Mouse (Mus musculus) forebrain, embryonic 10.5 days (tissue): ENCODE data around the gene Slc25a45. TPM values are rescaled to one million over a fixed set of nuclear protein-coding genes. Genes with fewer than 3 reads are reported as not detected.

ENCODE experiments used
- DNase-seq: peaks from one replicate; pipeline ENCODE4 v3.0.0-alpha.2; 2017; ENCODE audit warnings: low spot score; ENCODE audit errors: extremely low spot score
- H3K27ac ChIP-seq: fragments of 300-500 bp; sonication (generic); 2 replicates; pipeline ENCODE4 v1.5.1; 2016; ENCODE audit warnings: mild to moderate bottlenecking
- H3K27me3 ChIP-seq: fragments of 300-500 bp; sonication (generic); 2 replicates; pipeline ENCODE4 v1.6.1; 2016; ENCODE audit warnings: mild to moderate bottlenecking; ENCODE audit not compliant: poor library complexity, severe bottlenecking
- H3K36me3 ChIP-seq: fragments of 300-500 bp; sonication (generic); replicated peaks from 2 replicates; pipeline ENCODE4 v1.6.1; 2016; ENCODE audit warnings: mild to moderate bottlenecking, moderate library complexity
- H3K4me1 ChIP-seq: fragments of 300-500 bp; sonication (generic); 2 replicates; pipeline ENCODE4 v1.6.1; 2016
- H3K4me3 ChIP-seq: fragments of 300-500 bp; sonication (generic); 2 replicates; pipeline ENCODE4 v1.5.1; 2016; ENCODE audit warnings: mild to moderate bottlenecking, moderate library complexity
- H3K9me3 ChIP-seq: fragments of 300-500 bp; sonication (generic); 2 replicates; pipeline ENCODE4 v1.6.1; 2016; ENCODE audit warnings: mild to moderate bottlenecking, moderate library complexity
- WGBS: fragments of 180-500 bp; shearing (Covaris S2); methylation state at CpG from one replicate; pipeline ENCODE4 v1.1.7; 2016; 5-methylcytosine and 5-hydroxymethylcytosine counted together
- polyA plus RNA-seq: library from polyadenylated mRNA; unstranded; fragments of >200 nt; fragmentation: Nextera tagmentation; extraction: Ambion mirVana; gene quantifications from 2 replicates; pipeline ENCODE4 v1.2.1, GENCODE M21; 2016

Gene Slc25a45
- polyA plus RNA-seq, 1 experiment from 2014 or later: 1.5 TPM

- H3K4me3 ChIP-seq: peak overlapping the region; percentile 21; the same call in 1 of the 2 replicates
- H3K9me3 ChIP-seq: no peaks in the 10 kb centered on the region
- 71% methylated on average over 9 of the region's 9 CpGs for WGBS
- H3K36me3 ChIP-seq: no peaks in the 10 kb centered on the region
- no peak for DNase-seq
- H3K27ac ChIP-seq: peak overlapping the region; percentile 91
- H3K27me3 ChIP-seq: no peaks in the 10 kb centered on the region
- H3K4me1 ChIP-seq: peaks cover 86% of the 10 kb centered on the region
These were observed 34.5 kb upstream of the Slc25a45 start for GRCm38 (mm10) chr19:5842785-5843730.

DNA sequence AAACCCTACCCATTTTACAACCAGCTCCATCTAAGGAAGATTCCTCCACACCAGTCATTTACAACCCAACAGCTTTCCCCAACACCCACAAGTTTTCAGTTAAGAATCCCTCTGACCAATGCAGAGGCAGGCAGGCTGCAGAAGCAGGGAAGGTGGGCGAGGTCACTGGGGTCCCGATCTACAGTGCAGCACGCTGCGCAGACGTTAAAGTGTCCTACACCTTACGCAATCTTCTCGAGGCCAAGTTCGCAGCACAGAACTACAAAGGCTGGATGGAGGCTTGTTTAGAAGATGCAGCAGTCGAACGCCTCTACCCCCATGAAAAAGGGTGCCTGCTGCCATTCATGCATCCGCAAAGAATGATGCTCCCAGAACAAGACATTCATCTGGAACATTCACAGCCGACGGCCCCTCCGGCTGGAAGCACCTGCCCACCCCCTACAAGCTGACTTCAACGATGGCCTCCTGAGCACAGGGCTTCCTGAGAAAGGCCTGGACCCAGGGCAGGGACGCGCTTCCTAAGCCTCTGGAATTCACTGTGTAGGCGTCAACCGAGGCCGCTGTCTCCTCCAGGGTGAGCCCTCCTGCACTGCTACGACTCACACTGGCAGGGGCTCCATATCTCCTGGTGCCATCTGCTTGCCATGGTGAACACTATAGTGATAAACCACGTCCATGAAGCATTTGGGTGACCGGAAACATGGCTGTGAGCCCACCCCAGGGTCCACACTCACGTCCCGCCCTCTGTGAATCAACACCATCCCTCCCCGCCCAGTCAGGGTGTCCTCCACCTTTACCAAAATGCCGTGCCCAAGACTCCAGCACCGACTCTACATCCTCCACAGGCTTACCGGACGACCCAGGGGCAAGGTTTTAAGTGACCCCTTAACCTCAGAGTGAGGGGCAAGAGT is 33.6 kb upstream of the Slc25a45 start:
- no peaks in the 10 kb centered on the region for H3K9me3 ChIP-seq
- 90% methylated on average over 30 of the region's 30 CpGs for WGBS
- H3K4me1 ChIP-seq: peaks cover 88% of the 10 kb centered on the region
- H3K4me3 ChIP-seq: peak overlapping the region; percentile 48
- no peaks in the 10 kb centered on the region for H3K36me3 ChIP-seq
- peak overlapping the region; percentile 91 for H3K27ac ChIP-seq
- DNase-seq: no peak
- H3K27me3 ChIP-seq: no peaks in the 10 kb centered on the region

- H3K4me1 ChIP-seq: peaks cover 96% of the 10 kb centered on the region
- no peaks in the 10 kb centered on the region for H3K9me3 ChIP-seq
- H3K36me3 ChIP-seq: no peaks in the 10 kb centered on the region
- peak overlapping the region; percentile 48 for H3K4me3 ChIP-seq
- H3K27me3 ChIP-seq: no peaks in the 10 kb centered on the region
- DNase-seq: no peak
- peak overlapping the region; percentile 91 for H3K27ac ChIP-seq
- WGBS: 85% methylated on average over 12 of the region's 12 CpGs
These were observed 32.7 kb upstream of the Slc25a45 start for GRCm38 (mm10) chr19:5844831-5845318.

- H3K27me3 ChIP-seq: no peaks in the 10 kb centered on the region
- no peaks in the 10 kb centered on the region for H3K36me3 ChIP-seq
- H3K4me3 ChIP-seq: peak overlapping the region; percentile 48
- H3K4me1 ChIP-seq: peaks cover 100% of the 10 kb centered on the region
- peak; percentile 96 for DNase-seq
- no peaks in the 10 kb centered on the region for H3K9me3 ChIP-seq
- 7% methylated on average over 45 of the region's 45 CpGs for WGBS
- H3K27ac ChIP-seq: peak overlapping the region; percentile 91
These were observed 32.1 kb upstream of the Slc25a45 start for GRCm38 (mm10) chr19:5845319-5846135.

- Histone ChIP-seq H3K27ac (peak overlapping the region; percentile 91), H3K4me1 (peaks cover 95% of the 10 kb centered on the region), H3K36me3 (peaks cover 5% of the 10 kb centered on the region; the same call in 1 of the 2 replicates), H3K9me3 (no peaks in the 10 kb centered on the region), H3K4me3 (peak overlapping the region; percentile 48), H3K27me3 (no peaks in the 10 kb centered on the region)
- 4% methylated on average over 7 of the region's 7 CpGs for WGBS
- no peak for DNase-seq
These were observed 31.5 kb upstream of the Slc25a45 start for GRCm38 (mm10) chr19:5846154-5846553.

DNA sequence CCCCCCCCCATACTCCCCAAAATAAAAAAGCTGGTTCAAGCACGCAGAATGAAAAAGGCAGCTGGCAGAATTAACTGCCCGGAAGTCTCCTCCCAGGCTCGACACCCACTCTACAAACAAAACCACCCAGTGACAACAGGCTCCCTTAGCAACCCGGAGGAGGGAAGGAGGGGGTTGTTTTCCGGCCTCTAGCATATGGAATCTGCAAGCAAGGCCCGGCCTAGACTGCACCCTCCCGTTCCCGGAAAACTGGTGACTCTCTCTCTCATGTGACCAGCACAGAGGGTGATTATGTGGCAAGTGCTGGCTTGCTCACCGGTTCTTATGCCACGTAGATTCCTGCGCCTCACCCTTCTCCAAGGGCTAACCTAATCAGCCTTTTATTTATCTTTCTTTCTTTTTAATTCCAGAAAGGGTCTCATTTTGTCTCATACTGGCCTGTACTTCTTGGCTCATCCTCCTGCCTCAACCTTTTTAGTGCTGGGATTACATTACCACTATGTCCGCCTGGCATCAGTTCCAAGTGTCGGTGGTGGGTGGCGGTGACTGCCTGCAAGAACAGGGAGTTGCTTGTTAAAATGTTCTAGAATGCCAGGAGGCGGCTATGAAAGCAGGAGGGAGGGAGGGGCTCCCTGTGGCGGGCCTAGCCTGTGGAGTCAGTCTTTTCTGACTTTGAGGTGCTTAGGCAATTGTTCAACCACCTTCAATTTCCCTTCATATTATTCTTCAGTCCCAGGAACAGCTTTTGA is 30.9 kb upstream of the Slc25a45 start:
- H3K9me3 ChIP-seq: no peaks in the 10 kb centered on the region
- H3K4me3 ChIP-seq: peak overlapping the region; percentile 48
- 4% methylated on average over 16 of the region's 16 CpGs for WGBS
- peaks cover 10% of the 10 kb centered on the region for H3K36me3 ChIP-seq
- peak; percentile 87 for DNase-seq
- H3K27ac ChIP-seq: peak overlapping the region; percentile 91
- peaks cover 95% of the 10 kb centered on the region for H3K4me1 ChIP-seq
- no peaks in the 10 kb centered on the region for H3K27me3 ChIP-seq

- Histone ChIP-seq H3K27ac (peak overlapping the region; percentile 91), H3K36me3 (peaks cover 16% of the 10 kb centered on the region), H3K4me1 (peaks cover 94% of the 10 kb centered on the region), H3K9me3 (no peaks in the 10 kb centered on the region), H3K4me3 (peak overlapping the region; percentile 48), H3K27me3 (no peaks in the 10 kb centered on the region)
- DNase-seq: no peak
- 36% methylated on average over 4 of the region's 4 CpGs for WGBS
These were observed 30.3 kb upstream of the Slc25a45 start for GRCm38 (mm10) chr19:5847306-5847796.

- DNase-seq: no peak
- Histone ChIP-seq H3K27me3 (no peaks in the 10 kb centered on the region), H3K4me3 (peak overlapping the region; percentile 48), H3K27ac (peak overlapping the region; percentile 91), H3K4me1 (peaks cover 85% of the 10 kb centered on the region), H3K36me3 (peaks cover 25% of the 10 kb centered on the region), H3K9me3 (no peaks in the 10 kb centered on the region)
- 69% methylated on average over 14 of the region's 14 CpGs for WGBS
These were observed 29.4 kb upstream of the Slc25a45 start for GRCm38 (mm10) chr19:5848032-5848825.

DNA sequence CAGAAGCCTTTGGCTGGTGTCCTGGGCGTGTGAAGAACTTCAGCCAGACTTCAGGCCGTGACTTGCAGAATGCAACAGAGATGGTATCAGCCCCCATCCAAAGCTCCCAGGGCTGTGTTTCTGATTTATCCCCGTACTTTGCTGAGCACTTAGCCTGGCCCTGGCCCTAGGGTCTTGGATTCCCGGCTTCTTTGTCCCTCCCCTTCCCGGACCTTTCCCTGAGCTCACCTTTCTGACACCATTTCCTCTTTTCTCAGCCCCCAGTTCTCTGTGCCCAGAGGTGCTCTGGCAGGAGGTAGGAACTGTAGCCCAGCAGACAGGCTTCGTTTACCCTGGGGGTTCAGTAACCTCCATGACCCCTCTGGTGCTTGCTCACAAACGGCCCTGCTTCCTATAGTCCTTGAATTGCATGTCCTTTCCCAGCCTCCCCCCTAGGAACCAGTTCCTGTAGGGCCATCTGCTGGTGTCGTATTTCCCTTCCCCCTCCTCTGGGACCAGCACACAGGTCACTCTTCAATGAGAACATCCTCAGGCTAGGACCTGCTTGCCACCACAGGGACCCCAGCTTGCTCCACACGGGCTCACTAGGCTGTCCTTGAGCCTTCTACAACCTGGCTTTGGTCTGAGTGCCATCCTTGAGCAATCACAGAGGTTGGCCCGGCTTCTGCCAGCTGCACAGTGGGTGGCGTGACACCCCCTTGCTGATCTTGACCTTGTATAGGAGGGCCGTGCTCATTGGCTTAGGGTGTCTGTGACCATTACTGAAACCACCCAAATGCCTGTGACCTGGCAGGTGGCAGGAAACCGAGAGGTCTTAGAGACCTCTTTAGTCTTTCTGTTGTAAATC is 28.6 kb upstream of the Slc25a45 start:
- Histone ChIP-seq H3K27ac (peak overlapping the region; percentile 91), H3K4me1 (peaks cover 77% of the 10 kb centered on the region), H3K4me3 (peak overlapping the region; percentile 48), H3K36me3 (peaks cover 31% of the 10 kb centered on the region), H3K27me3 (no peaks in the 10 kb centered on the region), H3K9me3 (no peaks in the 10 kb centered on the region)
- DNase-seq: no peak
- 43% methylated on average over 13 of the region's 13 CpGs for WGBS

DNA sequence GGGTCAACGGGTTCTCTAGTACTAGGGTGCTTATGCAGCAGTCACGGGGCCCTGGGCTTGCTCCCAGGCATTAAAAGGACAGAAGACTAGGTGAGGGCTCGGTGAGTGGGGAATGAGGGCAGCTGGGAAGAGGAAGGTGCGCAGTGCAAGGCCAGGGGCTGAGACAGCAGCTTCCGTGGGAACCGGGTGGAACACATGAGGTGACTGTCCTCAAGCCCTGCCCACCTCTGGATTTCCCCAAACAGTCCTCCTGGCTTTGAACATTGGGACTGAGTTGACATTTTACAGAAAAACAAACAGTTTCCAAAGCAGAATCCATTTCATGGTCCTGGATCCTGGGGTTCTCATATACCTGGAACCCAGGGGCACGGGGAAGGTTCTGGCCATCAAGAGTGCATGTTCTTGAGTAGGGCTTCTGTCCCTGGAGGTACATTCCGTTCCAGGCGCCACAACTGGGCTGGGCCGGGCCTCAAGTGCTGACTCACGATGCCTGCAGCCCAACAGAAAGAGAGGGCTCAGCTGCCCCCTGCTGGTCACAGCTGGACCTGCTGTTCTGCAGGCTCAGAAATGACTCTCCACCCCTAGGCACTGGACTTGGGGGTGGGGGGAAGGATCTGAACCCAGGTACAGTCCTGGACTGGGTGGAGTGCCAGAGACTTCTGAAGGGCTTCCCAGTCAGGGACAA is 27.6 kb upstream of the Slc25a45 start:
- H3K4me1 ChIP-seq: peaks cover 68% of the 10 kb centered on the region
- peak overlapping the region; percentile 29 for H3K4me3 ChIP-seq
- DNase-seq: peak; percentile 88
- peak overlapping the region; percentile 91 for H3K27ac ChIP-seq
- 39% methylated on average over 11 of the region's 11 CpGs for WGBS
- H3K27me3 ChIP-seq: no peaks in the 10 kb centered on the region
- peaks cover 38% of the 10 kb centered on the region for H3K36me3 ChIP-seq
- no peaks in the 10 kb centered on the region for H3K9me3 ChIP-seq
